Mouse (Mus musculus) embryonic facial prominence, embryonic 14.5 days (tissue): ENCODE data around the gene Olfr71. TPM values are rescaled to one million over a fixed set of nuclear protein-coding genes. Genes with fewer than 3 reads are reported as not detected.

Experiments
- ATAC-seq: fragments of 200-750 bp; cut with Nextera tagmentation; 2 replicates; pipeline ENCODE4 v1.8.0; 2017; ENCODE audit warnings: low read depth, moderate number of reproducible peaks, moderate TSS enrichment
- DNase-seq: peaks from one replicate; pipeline ENCODE4 v3.0.0-alpha.2; 2015; ENCODE audit warnings: low spot score
- H3K27ac ChIP-seq: fragments of 300-500 bp; sonication (generic); replicated peaks from 2 replicates; pipeline ENCODE4 v1.5.1; 2014; ENCODE audit warnings: low read depth, mild to moderate bottlenecking, low read length, moderate library complexity
- H3K27me3 ChIP-seq: fragments of 300-500 bp; sonication (generic); replicated peaks from 2 replicates; pipeline ENCODE4 v1.6.1; 2014; ENCODE audit warnings: low read length; ENCODE audit not compliant: control insufficient read depth, insufficient read depth
- H3K36me3 ChIP-seq: fragments of 300-500 bp; sonication (generic); 2 replicates; pipeline ENCODE4 v1.6.1; 2014; ENCODE audit warnings: low read length, mixed read lengths; ENCODE audit not compliant: control insufficient read depth, insufficient read depth
- H3K4me1 ChIP-seq: fragments of 300-500 bp; sonication (generic); 2 replicates; pipeline ENCODE4 v1.6.1; 2014; ENCODE audit warnings: antibody characterized with exemption, low read length; ENCODE audit not compliant: control insufficient read depth, insufficient read depth
- H3K4me2 ChIP-seq: fragments of 300-500 bp; sonication (generic); 2 replicates; pipeline ENCODE4 v1.6.1; 2014; ENCODE audit warnings: low read depth, mild to moderate bottlenecking, low read length, moderate library complexity, mixed read lengths
- H3K4me3 ChIP-seq: fragments of 300-500 bp; sonication (generic); 2 replicates; pipeline ENCODE4 v1.5.1; 2014; ENCODE audit warnings: low read depth, mild to moderate bottlenecking, low read length
- H3K9ac ChIP-seq: fragments of 300-500 bp; sonication (generic); 2 replicates; pipeline ENCODE4 v1.6.1; 2014; ENCODE audit warnings: low read depth, mild to moderate bottlenecking, low read length, moderate library complexity, mixed read lengths
- H3K9me3 ChIP-seq: fragments of 300-500 bp; sonication (generic); 2 replicates; pipeline ENCODE4 v1.6.1; 2016; ENCODE audit warnings: low read length; ENCODE audit not compliant: control insufficient read depth
- WGBS: fragments of 180-500 bp; shearing (Covaris S2); extraction: QIAGEN DNeasy Blood & Tissue Kit; methylation state at CpG from one replicate; pipeline ENCODE4 v1.1.7; 2014; 5-methylcytosine and 5-hydroxymethylcytosine counted together
- polyA plus RNA-seq: library from polyadenylated mRNA; unstranded; fragments of >200 nt; fragmentation: Nextera tagmentation; extraction: Ambion mirVana; gene quantifications from 2 replicates; pipeline ENCODE4 v1.2.1, GENCODE M21; 2014

Gene Olfr71
- polyA plus RNA-seq, 1 experiment from 2014 or later, result 0.10 TPM

DNA sequence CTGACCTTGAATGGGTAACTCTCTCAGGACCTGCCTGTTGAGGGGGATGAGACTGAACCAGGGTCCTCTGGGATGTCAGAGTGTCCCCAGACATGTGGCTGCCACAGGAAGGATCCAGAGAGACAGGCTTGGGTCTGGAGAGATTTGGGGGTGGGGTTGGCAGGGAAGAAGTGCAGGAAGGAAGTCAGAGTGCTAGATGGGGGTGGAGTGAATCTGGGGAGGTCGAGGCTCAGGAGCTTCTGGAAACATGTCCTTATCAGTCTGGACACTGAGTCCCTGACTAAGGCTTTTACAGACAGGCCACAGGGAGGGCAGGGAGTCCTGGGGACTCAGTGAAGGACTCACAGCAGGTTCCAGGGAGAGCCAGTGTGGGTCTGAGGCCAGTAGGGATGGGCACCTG, 22.1 kb upstream of the Olfr71 start:
- Histone ChIP-seq H3K36me3 (no peaks in the 10 kb centered on the region), H3K4me1 (peaks cover 10% of the 10 kb centered on the region; the same call in 1 of the 2 replicates), H3K4me3 (no peak overlapping the region), H3K4me2 (no peak overlapping the region), H3K9me3 (no peaks in the 10 kb centered on the region), H3K9ac (no peak overlapping the region), H3K27me3 (no peaks in the 10 kb centered on the region), H3K27ac (no peak overlapping the region)
- WGBS, result 0% methylated on average over 1 of the region's 1 CpGs
- DNase-seq (no peak), ATAC-seq (no peak)

DNA sequence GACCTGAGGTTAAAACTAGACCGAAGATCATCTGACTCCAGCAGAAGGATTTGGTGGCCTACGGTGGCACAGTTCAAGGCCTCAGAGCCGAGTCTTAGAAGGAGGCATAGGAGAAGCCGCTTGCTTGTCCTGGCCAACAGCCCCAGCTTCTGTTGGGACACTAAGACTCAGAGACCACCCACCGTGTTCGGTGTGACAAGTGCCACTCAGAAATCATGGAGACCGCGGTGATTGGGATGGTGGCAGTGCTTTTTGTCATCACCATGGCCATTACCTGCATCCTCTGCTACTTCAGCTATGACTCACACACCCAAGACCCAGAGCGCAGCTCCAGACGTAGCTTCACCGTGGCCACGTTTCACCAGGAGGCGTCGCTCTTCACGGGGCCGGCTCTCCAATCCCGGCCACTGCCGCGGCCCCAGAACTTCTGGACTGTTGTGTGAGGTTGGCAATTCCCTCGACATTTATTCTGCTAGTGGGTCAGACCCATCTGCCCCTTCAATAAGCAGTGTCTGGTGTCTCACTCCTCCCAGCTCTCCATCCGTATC, 20.8 kb upstream of the Olfr71 start:
- Histone ChIP-seq H3K9ac (no peak overlapping the region), H3K9me3 (no peaks in the 10 kb centered on the region), H3K36me3 (no peaks in the 10 kb centered on the region), H3K4me1 (peaks cover 15% of the 10 kb centered on the region; the same call in 1 of the 2 replicates), H3K27ac (no peak overlapping the region), H3K4me2 (no peak overlapping the region), H3K4me3 (no peak overlapping the region), H3K27me3 (no peaks in the 10 kb centered on the region)
- no peak for ATAC-seq
- DNase-seq, result no peak
- 68% methylated on average over 21 of the region's 21 CpGs for WGBS

DNA sequence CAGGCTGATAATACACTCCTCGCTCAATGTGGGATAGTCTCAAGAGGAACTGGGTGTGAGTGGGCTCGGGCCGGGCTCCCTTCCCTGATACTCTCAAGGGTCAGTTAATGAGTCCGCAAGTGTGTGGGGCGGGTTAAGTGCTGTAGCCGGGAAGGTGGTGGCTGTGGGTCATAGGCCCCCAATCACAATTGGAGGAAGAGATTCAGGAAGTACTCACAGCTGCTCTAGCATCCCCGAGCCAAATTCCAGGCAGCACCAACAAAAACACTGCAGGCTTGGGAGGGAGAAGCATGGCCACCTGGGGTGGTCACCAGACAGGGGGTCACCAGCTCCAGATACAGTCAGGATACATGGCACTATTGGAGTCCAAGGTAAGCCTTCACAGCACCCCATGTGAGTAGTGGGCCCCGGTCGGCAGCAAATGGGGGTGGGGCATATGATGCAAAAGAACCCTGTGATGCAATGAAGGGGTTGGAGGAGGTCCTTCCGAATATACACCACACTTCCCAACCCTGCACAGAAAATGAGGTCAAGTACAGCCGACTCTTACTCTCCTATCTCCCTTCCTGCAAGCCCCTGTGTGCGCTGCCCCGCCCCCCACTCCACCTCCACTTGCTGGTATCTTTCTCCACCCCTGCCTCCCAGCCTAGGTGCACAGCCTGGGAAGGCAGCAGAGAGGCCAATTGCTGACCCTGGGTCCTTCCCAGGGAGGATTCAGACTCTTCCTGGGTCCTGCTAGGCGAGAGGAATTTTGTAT, 19.9 kb upstream of the Olfr71 start, which contains the start of gene Spaar:
Spaar (plus strand) TSS at position 241 of the 757 bp plus-strand sequence.
- H3K36me3 ChIP-seq, result no peaks in the 10 kb centered on the region
- H3K27me3 ChIP-seq, result no peaks in the 10 kb centered on the region
- no peak for DNase-seq
- no peaks in the 10 kb centered on the region for H3K9me3 ChIP-seq
- H3K27ac ChIP-seq, result 0 out of 2 replicates have a peak within 1 kb of the TSS, but pooled peaks have one; percentile 22
- H3K4me2 ChIP-seq, result no peak within 1 kb of the TSS
- WGBS, result 69% methylated on average over 14 of the region's 14 CpGs
- H3K4me1 ChIP-seq, result peaks cover 15% of the 10 kb centered on the region; the same call in 1 of the 2 replicates
- no peak for ATAC-seq
- H3K9ac ChIP-seq, result no peak within 1 kb of the TSS
- H3K4me3 ChIP-seq, result no peak within 1 kb of the TSS

DNA sequence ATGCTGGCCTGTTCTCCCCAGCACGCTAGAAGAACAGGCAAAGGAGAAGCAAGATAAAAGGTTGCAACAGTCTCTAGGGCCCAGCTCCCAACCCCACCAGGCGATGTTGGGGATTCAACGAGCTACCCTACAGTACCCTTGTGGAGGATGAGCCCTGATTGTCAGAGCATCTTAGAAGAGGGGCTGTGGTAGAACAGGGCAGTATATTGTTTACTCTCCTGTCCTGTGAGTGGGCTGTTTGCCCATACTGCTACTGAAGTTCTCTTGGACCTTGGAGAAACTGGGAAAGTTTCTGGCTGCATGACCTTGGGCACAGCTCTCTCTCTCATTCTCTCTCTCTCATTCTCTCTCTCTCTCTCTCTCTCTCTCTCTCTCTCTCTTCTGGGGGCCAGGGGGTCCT, 19.1 kb upstream of the Olfr71 start:
- Histone ChIP-seq H3K27ac (no peak overlapping the region), H3K4me3 (no peak overlapping the region), H3K9ac (no peak overlapping the region), H3K4me1 (peaks cover 15% of the 10 kb centered on the region; the same call in 1 of the 2 replicates), H3K27me3 (no peaks in the 10 kb centered on the region), H3K9me3 (no peaks in the 10 kb centered on the region), H3K36me3 (no peaks in the 10 kb centered on the region), H3K4me2 (no peak overlapping the region)
- WGBS, result 55% methylated on average over 3 of the region's 3 CpGs
- ATAC-seq (no peak), DNase-seq (no peak)

DNA sequence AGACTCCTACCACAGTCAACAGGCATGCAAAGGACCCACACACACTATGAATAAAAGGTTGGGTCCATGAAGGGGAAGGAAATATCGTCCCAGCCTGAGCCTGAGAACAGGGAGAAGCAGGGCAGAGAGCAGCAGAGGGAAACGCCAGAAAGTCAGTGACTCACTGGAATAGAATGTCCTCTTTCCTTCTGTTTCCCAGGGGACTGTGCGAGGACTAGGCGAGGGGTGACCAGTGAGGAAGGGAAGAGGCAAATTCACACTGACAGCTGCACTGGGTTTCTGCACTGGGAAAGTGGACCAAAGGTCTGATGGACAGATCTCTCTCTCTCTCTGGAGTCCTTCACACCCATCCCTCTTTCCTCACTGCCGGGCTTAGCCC, 18.5 kb upstream of the Olfr71 start:
- Histone ChIP-seq H3K4me1 (peaks cover 15% of the 10 kb centered on the region; the same call in 1 of the 2 replicates), H3K36me3 (no peaks in the 10 kb centered on the region), H3K4me2 (no peak overlapping the region), H3K9ac (no peak overlapping the region), H3K27ac (0 out of 2 replicates have a peak overlapping the region, but pooled peaks have one; percentile 22), H3K27me3 (no peaks in the 10 kb centered on the region), H3K4me3 (no peak overlapping the region), H3K9me3 (no peaks in the 10 kb centered on the region)
- 51% methylated on average over 5 of the region's 5 CpGs for WGBS
- ATAC-seq (no peak), DNase-seq (peak; percentile 51)

DNA sequence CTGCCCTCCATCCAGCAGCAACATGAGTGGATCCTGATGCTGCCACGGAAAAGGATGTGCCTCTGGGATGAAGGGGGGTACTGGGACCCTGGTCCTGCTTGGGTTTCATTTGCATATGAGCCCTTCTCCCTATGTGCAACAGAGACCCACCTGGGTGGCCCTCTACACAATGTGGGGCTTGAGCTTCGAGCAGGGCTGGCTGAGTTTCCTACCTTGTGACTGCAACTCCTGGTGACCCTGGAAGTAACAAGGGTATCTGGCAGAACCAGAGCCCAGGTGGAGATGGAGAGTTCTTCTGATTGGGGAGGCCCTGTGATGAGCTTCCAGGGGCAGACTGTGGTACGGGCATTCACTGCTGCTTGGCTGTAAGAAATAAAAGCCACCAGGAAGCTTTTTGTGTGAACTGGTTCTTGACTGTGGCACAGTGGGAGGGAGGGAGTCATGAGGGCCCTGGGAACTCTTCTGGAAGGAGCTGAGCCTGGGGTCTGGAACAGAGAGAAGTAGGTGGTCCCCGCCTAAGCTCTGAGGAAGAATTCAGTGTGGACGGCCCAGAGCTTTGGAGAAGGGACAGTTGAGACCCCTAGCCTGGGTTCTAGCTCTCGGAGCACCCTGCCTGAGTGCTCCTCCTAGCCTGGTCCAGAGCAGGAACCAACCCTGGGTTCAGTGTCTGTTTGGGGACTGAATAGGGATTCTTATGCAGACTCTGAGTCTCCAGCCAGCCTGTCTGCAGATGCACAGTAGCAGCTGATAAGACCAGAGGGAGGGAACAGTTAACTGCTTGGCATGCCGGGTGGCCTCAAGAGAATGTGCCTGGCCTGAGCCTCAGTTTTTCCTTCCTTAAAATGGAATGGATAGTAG, 17.9 kb upstream of the Olfr71 start:
- H3K27ac ChIP-seq, result no peak overlapping the region
- H3K9ac ChIP-seq, result no peak overlapping the region
- DNase-seq (no peak), ATAC-seq (no peak)
- no peak overlapping the region for H3K4me3 ChIP-seq
- H3K4me2 ChIP-seq, result no peak overlapping the region
- 68% methylated on average over 7 of the region's 7 CpGs for WGBS
- no peaks in the 10 kb centered on the region for H3K36me3 ChIP-seq
- H3K9me3 ChIP-seq, result no peaks in the 10 kb centered on the region
- H3K27me3 ChIP-seq, result no peaks in the 10 kb centered on the region
- H3K4me1 ChIP-seq, result peaks cover 15% of the 10 kb centered on the region; the same call in 1 of the 2 replicates

GRCm38 (mm10) chr4:43726995-43727394, 16.9 kb upstream of the Olfr71 start, which contains the start of gene Hrct1:
TSS of gene Hrct1 (plus strand) at chr4:43727188.
- H3K9ac ChIP-seq, result no peak within 1 kb of the TSS
- no peak within 1 kb of the TSS for H3K4me3 ChIP-seq
- no peaks in the 10 kb centered on the region for H3K36me3 ChIP-seq
- no peak within 1 kb of the TSS for H3K4me2 ChIP-seq
- WGBS, result 19% methylated on average over 3 of the region's 3 CpGs
- DNase-seq, result peak; percentile 91
- H3K9me3 ChIP-seq, result no peaks in the 10 kb centered on the region
- peak; percentile 84 for ATAC-seq
- H3K27me3 ChIP-seq, result no peaks in the 10 kb centered on the region
- no peak within 1 kb of the TSS for H3K27ac ChIP-seq
- peaks cover 15% of the 10 kb centered on the region; the same call in 1 of the 2 replicates for H3K4me1 ChIP-seq

- peaks cover 15% of the 10 kb centered on the region; the same call in 1 of the 2 replicates for H3K4me1 ChIP-seq
- 57% methylated on average over 12 of the region's 12 CpGs for WGBS
Measured at GRCm38 (mm10) chr4:43726228-43726993, 16.4 kb upstream of the Olfr71 start.

More at GRCm38 (mm10) chr4:43726228-43726993, 16.4 kb upstream of the Olfr71 start:
- Histone ChIP-seq H3K4me2 (no peak overlapping the region), H3K4me3 (no peak overlapping the region), H3K9ac (no peak overlapping the region), H3K27ac (no peak overlapping the region), H3K36me3 (no peaks in the 10 kb centered on the region), H3K9me3 (no peaks in the 10 kb centered on the region), H3K27me3 (no peaks in the 10 kb centered on the region)
- no peak for DNase-seq
- no peak for ATAC-seq
